Mouse (Mus musculus) cerebral cortex, adult 2 months (tissue): Measurements from ENCODE around the gene Tmem204.

Experiments
- WGBS: fragments of 180-500 bp; shearing (Covaris S2); methylation state at CpG from one replicate; pipeline ENCODE4 v1.1.7; 2018; 5-methylcytosine and 5-hydroxymethylcytosine counted together

Tmem204 gene

GRCm38 (mm10) chr17:25014841-25015570 lies 68.4 kb downstream of the Tmem204 start:
- WGBS = under 1% methylated on average over 39 of the region's 39 CpGs

- under 1% methylated on average over 81 of the region's 81 CpGs for WGBS
Observed at GRCm38 (mm10) chr17:25013606-25014501, 69.5 kb downstream of the Tmem204 start.
